Mouse (Mus musculus): ENCODE results near the gene Pou2f2. TPM values are rescaled to one million over a fixed set of nuclear protein-coding genes. Genes with fewer than 3 reads are reported as not detected.

Gene Pou2f2
- polyA plus RNA-seq, 1 experiment = 0.38 TPM

GRCm38 (mm10) chr7:25178317-25178716 lies 1.2 kb downstream of the Pou2f2 start:
- no peak for TF ChIP-seq GATA1 (IDR thresholded peaks at IDR 0.05; ENCODE audit: low read length)

DNA sequence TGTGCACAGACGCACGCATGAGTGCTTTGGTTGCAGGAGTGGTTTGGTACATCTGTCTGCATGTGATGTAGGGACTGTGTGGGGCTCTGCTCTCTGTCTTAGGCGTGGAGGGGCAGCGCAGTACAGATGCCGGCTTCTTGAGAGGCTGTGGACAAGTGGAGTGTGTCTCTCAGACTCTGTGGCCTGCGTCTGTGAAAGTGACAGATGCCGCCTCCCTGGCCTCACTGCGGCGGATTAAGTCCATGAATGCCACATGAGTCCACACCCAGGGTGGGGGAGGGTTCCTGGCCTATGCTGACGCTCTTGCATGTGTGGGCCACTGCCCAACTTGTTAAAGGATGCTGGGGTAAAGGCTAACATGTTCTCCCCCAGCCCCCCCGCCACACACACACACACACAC lies 5.2 kb downstream of the Pou2f2 start:
- no peak for TF ChIP-seq GATA1 (IDR thresholded peaks at IDR 0.05; ENCODE audit: low read length)

DNA sequence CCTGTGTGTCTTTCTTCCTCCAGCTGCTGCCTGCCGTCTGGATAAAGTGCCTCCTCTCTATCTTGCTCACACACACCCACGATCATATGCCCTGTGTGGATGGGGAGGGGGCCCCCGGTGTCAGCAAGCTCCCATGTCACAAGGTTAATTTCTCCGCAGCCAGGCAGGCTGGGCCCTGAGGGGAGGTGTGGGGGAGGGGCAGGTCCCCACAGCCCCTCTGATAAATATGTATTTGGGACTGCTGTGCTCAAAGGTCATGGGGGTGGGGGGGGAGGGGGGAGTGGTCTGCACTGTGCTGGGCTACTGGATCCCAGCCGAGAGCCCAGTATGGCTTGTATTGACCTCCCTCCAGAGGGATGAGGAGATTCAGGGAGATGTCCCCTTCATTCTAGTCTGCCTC lies 6.9 kb downstream of the Pou2f2 start:
- no peak for TF ChIP-seq GATA1 (IDR thresholded peaks at IDR 0.05; ENCODE audit: low read length)

- TF ChIP-seq GATA1 (IDR thresholded peaks at IDR 0.05; ENCODE audit: low read length) = no peak
Measured at GRCm38 (mm10) chr7:25170583-25170982, 8.9 kb downstream of the Pou2f2 start.

GRCm38 (mm10) chr7:25166106-25166505 lies 13.4 kb downstream of the Pou2f2 start:
- TF ChIP-seq GATA1 (IDR thresholded peaks at IDR 0.05; ENCODE audit: low read length) = no peak

DNA sequence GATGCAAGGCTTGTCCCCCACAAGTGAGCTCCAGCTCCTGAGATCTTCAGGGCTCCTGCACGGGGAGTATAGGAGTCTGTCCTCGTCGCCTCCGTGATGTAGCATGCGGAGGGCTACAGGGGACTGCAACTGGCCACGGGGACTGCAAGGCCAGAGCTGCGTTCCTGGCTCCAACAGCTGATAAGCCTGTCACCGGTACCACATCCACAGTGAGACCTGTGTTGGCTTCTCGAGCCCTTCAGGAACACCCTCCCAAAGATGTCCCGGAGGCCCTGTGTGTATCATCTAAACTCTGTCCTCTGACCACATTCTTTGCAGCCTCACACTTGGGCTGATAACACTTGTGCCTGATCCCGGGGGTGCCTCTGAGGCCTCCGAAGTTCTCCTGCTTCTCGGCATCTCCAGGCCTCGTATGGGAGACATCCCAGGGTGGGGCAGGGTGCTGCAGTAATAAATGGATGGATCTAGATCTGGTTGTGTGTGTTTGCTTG lies 23.3 kb downstream of the Pou2f2 start:
- TF ChIP-seq GATA1 (IDR thresholded peaks at IDR 0.05; ENCODE audit: low read length) = no peak

- no peak for TF ChIP-seq GATA1 (IDR thresholded peaks at IDR 0.05; ENCODE audit: low read length)
Measured at GRCm38 (mm10) chr7:25155469-25156157, 23.9 kb downstream of the Pou2f2 start.

GRCm38 (mm10) chr7:25154648-25155047 lies 24.9 kb downstream of the Pou2f2 start:
- TF ChIP-seq GATA1 (IDR thresholded peaks at IDR 0.05; ENCODE audit: low read length) = no peak

- TF ChIP-seq GATA1 (IDR thresholded peaks at IDR 0.05; ENCODE audit: low read length) = no peak
Measured at GRCm38 (mm10) chr7:25153841-25154240, 25.7 kb downstream of the Pou2f2 start.

GRCm38 (mm10) chr7:25151916-25152556 lies 27.5 kb downstream of the Pou2f2 start:
- no peak for TF ChIP-seq GATA1 (IDR thresholded peaks at IDR 0.05; ENCODE audit: low read length)

DNA sequence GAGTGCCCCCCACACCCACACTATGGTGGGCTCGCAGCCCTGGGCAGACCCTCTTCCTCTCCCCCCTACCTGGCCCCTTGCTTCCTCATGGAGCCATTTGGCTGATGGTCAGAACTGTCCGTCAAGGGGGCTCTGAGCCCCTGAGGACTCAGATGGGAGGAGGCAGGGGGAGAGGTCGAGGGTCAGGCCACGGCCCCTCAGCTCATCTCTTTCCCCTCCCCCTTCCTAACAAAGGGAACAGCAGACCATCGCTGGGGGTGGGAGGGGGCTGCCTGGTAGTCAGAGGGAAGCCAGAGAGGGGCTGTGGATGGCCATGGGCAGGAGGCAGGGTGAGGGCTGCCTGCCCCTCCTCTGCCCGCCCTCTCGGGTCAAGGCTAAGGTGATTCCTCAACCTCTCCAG lies 28.5 kb downstream of the Pou2f2 start:
- no peak for TF ChIP-seq GATA1 (IDR thresholded peaks at IDR 0.05; ENCODE audit: low read length)

DNA sequence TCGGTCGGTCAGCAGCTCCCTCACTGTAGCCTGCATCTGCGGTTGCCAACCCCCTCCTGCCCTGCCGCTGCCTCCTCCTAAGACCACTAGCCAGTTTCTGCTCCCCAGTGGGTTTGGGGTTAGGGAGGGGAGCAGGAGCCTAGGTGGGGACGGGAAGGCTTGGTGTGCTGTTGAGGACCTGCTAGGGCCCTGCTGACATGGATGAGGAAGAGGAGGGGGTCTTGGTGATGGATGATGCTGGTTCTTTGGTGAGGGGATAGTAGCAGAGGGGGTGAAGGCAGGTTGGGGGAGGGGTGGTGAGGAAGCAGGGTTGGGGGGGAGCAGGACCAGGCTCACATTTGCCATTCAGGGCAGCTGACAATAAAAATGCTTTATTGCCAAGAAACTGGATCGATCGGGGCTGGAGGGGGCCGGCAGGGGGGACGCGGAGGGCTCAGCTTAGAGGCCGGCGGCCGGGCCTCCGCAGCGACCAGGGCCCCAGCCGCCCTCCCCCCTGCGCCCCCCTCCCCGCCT lies 29.3 kb downstream of the Pou2f2 start:
- no peak for TF ChIP-seq GATA1 (IDR thresholded peaks at IDR 0.05; ENCODE audit: low read length)

- TF ChIP-seq GATA1 (IDR thresholded peaks at IDR 0.05; ENCODE audit: low read length) = no peak
Measured at GRCm38 (mm10) chr7:25145896-25146295, 33.6 kb downstream of the Pou2f2 start.

DNA sequence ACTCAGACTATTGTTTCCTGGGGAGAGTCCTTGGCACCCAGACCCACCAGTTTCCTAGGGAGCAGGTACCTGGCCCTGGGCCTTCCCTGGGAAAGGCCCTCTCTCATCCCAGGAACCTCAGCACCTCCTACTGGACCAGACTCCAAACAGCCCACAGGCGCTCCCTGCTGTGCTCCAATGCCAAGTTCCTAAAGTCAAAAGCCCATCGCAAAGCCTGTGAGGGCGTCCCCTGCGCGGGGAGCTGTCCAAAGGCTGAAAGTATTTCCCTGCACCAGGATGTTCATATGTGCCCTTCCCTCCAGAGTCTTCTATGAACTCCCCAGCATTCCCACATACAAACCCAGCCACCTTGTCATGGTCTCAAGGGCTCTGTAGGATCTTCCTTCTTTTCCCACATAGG lies 37.8 kb downstream of the Pou2f2 start:
- TF ChIP-seq GATA1 (IDR thresholded peaks at IDR 0.05; ENCODE audit: low read length) = no peak

DNA sequence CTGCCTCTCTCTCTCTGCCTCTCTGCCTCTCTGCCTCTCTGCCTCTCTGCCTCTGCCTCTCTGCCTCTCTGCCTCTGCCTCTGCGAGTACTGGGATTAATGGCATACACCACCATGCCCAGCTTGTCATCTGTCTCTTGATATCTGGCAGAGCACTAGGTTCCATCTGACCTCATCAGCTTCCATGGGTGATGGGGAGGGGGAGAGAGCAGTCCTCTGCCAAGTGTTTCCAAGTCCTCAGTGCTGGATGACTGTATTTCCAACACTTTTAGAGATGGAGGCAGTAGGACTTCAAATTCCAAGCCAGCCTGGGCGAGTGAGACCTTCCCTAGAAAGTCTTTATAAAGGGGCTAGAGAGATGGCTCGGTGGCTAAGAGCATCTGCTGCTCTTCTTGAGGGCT lies 42.0 kb downstream of the Pou2f2 start:
- no peak for TF ChIP-seq GATA1 (IDR thresholded peaks at IDR 0.05; ENCODE audit: low read length)

DNA sequence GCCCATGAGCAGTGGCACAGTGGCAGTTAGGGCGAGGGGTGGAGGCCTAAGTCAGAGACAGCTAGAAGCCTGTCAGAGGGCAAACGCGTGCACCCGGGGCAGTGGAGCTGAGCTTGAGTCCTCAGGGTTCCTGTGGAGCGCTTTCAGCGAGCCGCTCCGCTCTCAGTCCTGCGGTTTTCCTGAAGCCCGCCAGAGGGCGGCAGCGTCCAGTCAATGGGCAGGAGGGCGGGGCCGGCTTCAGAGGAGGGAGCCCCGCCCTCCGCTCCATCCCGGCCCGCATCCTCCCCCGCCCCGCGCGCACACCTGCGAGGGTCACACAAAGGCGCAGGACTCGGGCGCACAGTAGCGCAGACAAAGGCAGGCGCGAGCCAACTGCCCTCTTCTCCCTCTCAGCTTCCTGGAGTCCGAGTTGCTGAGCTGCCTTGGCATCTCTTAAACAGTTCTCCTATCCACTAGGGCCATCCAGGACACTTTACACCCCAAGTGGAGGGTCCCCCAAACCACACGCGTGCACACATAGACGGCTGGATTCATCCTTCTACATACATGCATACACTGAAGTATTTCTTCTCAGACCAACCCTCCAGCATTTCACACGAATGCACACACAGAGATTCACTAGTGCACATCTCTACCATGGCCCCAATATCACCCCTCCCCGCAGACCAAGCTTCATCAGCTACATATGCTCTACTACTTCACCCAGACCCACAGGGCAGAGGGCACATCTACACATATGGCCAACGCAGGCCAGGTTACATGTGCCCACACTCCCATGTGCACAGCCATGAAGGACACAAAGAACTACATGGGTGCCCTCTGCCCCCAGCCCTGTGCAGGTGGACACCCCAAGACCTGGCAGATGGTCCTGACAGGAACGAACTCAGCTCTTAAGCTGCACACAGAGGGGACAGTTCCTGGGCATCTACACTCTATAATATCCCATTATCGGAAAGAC lies 46.2 kb downstream of the Pou2f2 start:
- TF ChIP-seq GATA1 (IDR thresholded peaks at IDR 0.05; ENCODE audit: low read length) = no peak

Data from G1E-ER4 (cell line).